Mouse (Mus musculus): ENCODE measurements around the gene Crtc2.

DNA sequence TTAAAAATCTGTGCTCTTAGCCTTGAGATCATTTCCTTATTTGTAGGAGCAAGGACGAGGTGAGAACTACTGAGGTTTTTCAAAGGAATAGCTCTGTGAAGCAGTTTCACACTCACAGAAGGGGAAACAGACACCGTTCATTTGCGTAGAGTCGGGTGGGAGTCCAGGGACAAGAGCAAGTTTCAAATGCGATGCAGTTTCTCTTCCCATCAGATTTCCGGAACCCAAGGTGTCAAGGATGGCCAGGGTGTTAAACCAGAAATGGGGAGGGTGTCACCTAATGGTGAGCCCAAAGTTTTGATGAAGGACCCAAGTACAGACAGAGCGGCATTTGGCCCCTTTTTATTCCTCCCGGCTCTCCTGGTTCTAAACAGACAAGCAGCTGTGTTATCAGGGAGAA lies 22.9 kb upstream of the Crtc2 start:
- no peak for TF ChIP-seq POLR2A (IDR thresholded peaks at IDR 0.05; ENCODE audit: borderline replicate concordance, extremely low read depth, low read depth, low read length)
- TF ChIP-seq CTCF (IDR thresholded peaks at IDR 0.05; ENCODE audit: insufficient read depth, low read length) = no peak
